Mouse (Mus musculus) small intestine, adult 2 months (tissue): ENCODE results near the gene Tex44.

Experiments used
- CTCF ChIP-seq: fragments of 200-500 bp; IDR thresholded peaks from 2 replicates; pipeline ENCODE4 v1.5.1; 2012; ENCODE audit warnings: low read depth, mild to moderate bottlenecking, control low read depth, inconsistent platforms, low read length, moderate library complexity, mixed read lengths; ENCODE audit not compliant: insufficient replicate concordance, insufficient read length; ENCODE audit errors: extremely low read depth
- POLR2A ChIP-seq: fragments of 200-500 bp; IDR thresholded peaks from 2 replicates; pipeline ENCODE4 v1.6.1; 2012; ENCODE audit warnings: low read depth, mild to moderate bottlenecking, control low read depth, inconsistent platforms, low read length, moderate library complexity

DNA sequence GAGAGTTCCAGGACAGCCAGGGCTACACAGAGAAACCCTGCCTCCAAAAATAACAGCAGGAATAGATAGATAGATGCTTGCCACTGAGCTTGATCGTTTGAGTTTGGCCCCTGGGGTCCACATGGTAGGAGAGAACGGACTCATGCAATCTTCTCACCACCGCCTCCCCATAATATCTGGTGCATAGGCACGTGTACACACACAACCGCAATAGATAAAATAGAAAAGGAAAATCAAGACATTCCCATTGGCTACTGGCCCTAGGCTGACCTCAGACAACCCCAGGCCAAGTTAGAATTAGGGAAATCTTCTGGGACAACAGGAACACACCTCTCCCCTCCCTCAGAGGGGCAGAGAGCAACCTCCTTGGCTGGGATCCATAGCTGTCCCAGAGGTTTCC lies 11.4 kb upstream of the Tex44 start:
- TF ChIP-seq CTCF = no peak
- no peak for TF ChIP-seq POLR2A
